Mouse (Mus musculus): ENCODE data around the gene Ccdc60. TPM values are rescaled to one million over a fixed set of nuclear protein-coding genes. Genes with fewer than 3 reads are reported as not detected.

The Ccdc60 gene
- polyA plus RNA-seq, 1 experiment from 2014 or later = 1.3 TPM

DNA sequence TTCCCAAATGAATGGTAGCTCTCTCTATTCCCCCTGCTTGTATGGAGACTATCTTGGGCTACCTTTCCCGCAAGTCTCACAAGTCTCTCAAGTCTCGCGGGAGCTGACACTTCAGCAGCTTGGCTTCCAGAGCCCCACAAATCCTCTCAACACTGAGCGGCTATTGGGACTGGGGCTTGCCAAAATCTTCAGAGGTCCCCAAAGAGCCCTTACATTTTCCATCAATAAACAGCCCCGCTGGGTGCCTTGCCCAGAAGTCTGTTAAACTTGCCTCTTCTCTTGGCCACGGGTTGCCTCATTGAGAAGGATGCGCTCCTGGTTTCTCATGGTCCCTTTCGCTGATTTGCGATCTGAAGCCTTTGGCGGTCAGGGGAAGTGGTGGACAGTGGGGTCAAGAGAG is 180.1 kb downstream of the Ccdc60 start:
- Histone ChIP-seq H3K36me3 (no peaks in the 10 kb centered on the region), H3K9me3 (replicated peaks) (no peaks in the 10 kb centered on the region), H3K27me3 (replicated peaks) (no peaks in the 10 kb centered on the region), H3K4me2 (no peak overlapping the region), H3K4me3 (replicated peaks) (no peak overlapping the region), H3K9ac (replicated peaks) (no peak overlapping the region), H3K4me1 (no peaks in the 10 kb centered on the region), H3K27ac (replicated peaks) (no peak overlapping the region)
- ATAC-seq (ENCODE audit: low FRiP score) = no peak
- 87% methylated on average over 10 of the region's 10 CpGs for WGBS

DNA sequence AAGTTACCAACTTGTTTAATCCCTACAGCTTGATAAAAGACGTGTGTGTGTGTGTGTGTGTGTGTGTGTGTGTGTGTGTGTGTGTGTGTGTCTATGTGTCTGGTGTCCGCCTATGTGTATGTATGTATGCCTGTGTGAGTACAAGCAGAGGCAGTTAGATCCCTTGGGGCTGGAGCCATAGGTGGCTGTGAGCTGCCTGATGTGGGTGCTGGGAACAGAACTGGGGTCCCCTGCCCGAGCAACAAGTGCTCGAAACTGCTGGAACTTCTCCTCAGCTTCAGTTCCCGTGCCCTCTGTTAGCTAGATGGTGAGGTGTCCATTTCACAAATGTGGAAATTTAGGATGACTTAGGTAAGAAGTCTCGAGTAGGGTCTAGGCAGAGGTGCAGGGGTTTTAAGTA is 204.6 kb downstream of the Ccdc60 start:
- ATAC-seq (ENCODE audit: low FRiP score) = no peak
- H3K27ac ChIP-seq (replicated peaks) = no peak overlapping the region
- H3K9ac ChIP-seq (replicated peaks) = no peak overlapping the region
- peaks cover 5% of the 10 kb centered on the region; the same call in 1 of the 2 replicates for H3K4me1 ChIP-seq
- H3K27me3 ChIP-seq (replicated peaks) = peaks cover 22% of the 10 kb centered on the region
- H3K4me2 ChIP-seq = no peak overlapping the region
- no peaks in the 10 kb centered on the region for H3K36me3 ChIP-seq
- H3K4me3 ChIP-seq (replicated peaks) = no peak overlapping the region
- no peaks in the 10 kb centered on the region for H3K9me3 ChIP-seq (replicated peaks)
- WGBS = 89% methylated on average over 6 of the region's 6 CpGs

DNA sequence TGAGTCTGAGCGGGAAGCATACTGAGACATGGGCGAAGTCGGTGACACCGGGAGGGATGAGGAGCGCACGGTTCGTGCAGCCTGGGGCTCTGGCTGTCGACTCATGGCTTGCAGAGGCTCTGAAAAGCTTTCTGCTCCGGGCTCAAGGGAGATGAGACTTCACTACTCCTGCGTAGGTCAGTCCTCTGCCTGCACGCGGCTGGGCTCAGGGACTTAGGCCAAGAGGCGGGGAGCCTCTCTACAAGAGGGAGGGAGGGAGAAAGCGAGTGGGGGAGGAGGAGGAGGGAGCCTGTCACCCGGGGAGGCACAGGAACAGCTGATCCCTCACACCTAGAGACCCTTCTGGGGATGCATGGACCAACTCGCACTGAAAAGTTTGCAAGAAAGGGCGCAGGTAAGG is 205.7 kb downstream of the Ccdc60 start, which contains the start of gene Tmem233:
Tmem233 (minus strand) TSS at position 164 of the 400 bp plus-strand sequence.
- Histone ChIP-seq H3K27ac (replicated peaks) (no peak within 1 kb of the TSS), H3K4me1 (peaks cover 5% of the 10 kb centered on the region; the same call in 1 of the 2 replicates), H3K4me3 (replicated peaks) (no peak within 1 kb of the TSS), H3K36me3 (no peaks in the 10 kb centered on the region), H3K4me2 (peak within 1 kb of the TSS; percentile 22; the same call in 1 of the 2 replicates), H3K27me3 (replicated peaks) (peaks cover 22% of the 10 kb centered on the region), H3K9ac (replicated peaks) (no peak within 1 kb of the TSS), H3K9me3 (replicated peaks) (no peaks in the 10 kb centered on the region)
- 15% methylated on average over 17 of the region's 17 CpGs for WGBS
- no peak for ATAC-seq (ENCODE audit: low FRiP score)

DNA sequence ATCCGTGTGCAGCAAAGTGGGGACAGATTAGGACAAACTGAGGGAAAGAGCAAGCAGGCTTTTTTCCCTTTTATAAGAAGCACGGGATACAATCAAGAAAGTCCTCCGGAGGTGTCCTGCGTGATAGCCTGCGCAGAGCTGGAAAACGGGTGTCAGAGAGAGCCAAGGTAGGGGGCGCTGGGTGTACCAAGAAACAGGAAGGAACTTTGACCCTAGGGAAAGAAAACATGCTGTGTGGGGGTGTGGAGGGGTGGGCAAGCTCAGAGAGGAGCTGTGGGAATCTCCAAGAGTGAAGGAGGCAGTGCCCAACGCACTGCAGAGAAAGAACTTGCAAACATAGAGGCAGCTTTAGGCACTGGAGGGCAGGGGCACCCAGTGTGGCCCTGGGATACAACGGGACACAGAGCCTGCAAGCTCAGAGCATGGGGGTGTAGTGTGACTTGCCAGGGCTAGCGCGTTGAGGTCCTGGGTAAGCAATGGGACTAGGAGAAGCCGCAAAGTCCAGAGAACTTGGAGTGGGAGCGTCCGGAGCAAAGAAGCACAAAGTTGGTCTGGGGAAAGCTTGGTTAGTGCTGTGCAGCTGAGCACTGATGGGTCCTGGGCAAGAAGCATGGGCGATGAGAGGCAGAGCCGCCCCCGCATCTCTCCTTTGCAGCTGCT is 206.4 kb downstream of the Ccdc60 start:
- Histone ChIP-seq H3K9me3 (replicated peaks) (no peaks in the 10 kb centered on the region), H3K4me1 (peaks cover 5% of the 10 kb centered on the region; the same call in 1 of the 2 replicates), H3K27me3 (replicated peaks) (peaks cover 22% of the 10 kb centered on the region), H3K4me2 (no peak overlapping the region; the same call in 1 of the 2 replicates), H3K9ac (replicated peaks) (no peak overlapping the region), H3K27ac (replicated peaks) (no peak overlapping the region), H3K4me3 (replicated peaks) (no peak overlapping the region), H3K36me3 (no peaks in the 10 kb centered on the region)
- 44% methylated on average over 17 of the region's 17 CpGs for WGBS
- ATAC-seq (ENCODE audit: low FRiP score) = no peak

DNA sequence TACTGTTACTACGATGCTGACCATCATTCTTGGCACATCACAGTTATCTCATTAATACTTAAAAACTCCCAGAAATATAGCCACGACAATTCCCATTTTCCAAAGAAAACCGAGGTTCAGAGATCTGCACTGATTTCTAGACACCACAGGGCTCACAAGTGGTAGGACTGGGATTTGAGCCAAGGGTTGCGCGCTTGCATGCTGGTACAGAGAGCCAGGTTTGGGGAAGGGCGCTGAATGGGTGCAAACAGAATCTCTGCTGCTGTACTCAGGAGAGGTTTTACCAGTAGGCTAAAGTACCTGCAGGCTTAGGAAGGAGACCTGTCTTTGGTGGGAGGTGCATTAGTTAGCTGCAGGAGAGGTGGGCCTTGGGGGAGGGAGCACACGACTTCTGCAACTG is 207.2 kb downstream of the Ccdc60 start:
- Histone ChIP-seq H3K36me3 (no peaks in the 10 kb centered on the region), H3K4me3 (replicated peaks) (no peak overlapping the region), H3K4me1 (peaks cover 5% of the 10 kb centered on the region; the same call in 1 of the 2 replicates), H3K4me2 (no peak overlapping the region), H3K27me3 (replicated peaks) (peaks cover 22% of the 10 kb centered on the region), H3K9ac (replicated peaks) (no peak overlapping the region), H3K9me3 (replicated peaks) (no peaks in the 10 kb centered on the region), H3K27ac (replicated peaks) (no peak overlapping the region)
- no peak for ATAC-seq (ENCODE audit: low FRiP score)
- WGBS = 80% methylated on average over 7 of the region's 7 CpGs

DNA sequence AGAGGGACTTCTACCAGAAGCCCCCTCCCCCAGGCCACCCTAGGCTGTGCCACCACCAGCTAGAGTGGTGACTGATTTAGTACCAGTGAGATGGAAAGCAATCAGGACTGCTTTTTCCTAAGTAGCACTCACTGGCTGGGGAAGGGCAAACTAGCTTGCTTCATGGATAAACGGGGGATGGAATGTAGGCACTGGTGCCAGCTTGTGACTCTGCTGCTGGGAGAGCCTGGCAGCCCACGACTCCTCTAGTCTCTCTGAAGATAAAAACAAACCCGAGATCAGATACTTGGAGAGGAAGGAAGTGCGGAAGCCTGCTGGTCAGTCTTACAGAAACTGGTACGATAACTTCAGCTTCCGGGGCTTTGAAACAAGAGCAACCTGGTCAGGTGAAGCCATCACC is 208.0 kb downstream of the Ccdc60 start:
- Histone ChIP-seq H3K4me2 (no peak overlapping the region), H3K27ac (replicated peaks) (no peak overlapping the region), H3K4me3 (replicated peaks) (no peak overlapping the region), H3K27me3 (replicated peaks) (peaks cover 22% of the 10 kb centered on the region), H3K9ac (replicated peaks) (no peak overlapping the region), H3K4me1 (peaks cover 5% of the 10 kb centered on the region; the same call in 1 of the 2 replicates), H3K9me3 (replicated peaks) (no peaks in the 10 kb centered on the region), H3K36me3 (no peaks in the 10 kb centered on the region)
- ATAC-seq (ENCODE audit: low FRiP score) = no peak
- 69% methylated on average over 6 of the region's 6 CpGs for WGBS

Other genes with a start within 250 kb of the Ccdc60 start
- 0.10 TPM in 1 of 2 replicates, not detected in the other for gene Tmem233, start 205.7 kb downstream of the Ccdc60 start, polyA plus RNA-seq (2015; fragmentation: Nextera tagmentation; extraction: Ambion mirVana)
- 8.9 and 11.9 TPM in 2 replicates for gene Hspb8, start 133.9 kb upstream of the Ccdc60 start, polyA plus RNA-seq (2015; fragmentation: Nextera tagmentation; extraction: Ambion mirVana)